Mouse (Mus musculus) midbrain, embryonic 11.5 days (tissue): ENCODE data around the gene Bach2. TPM values are rescaled to one million over a fixed set of nuclear protein-coding genes. Genes with fewer than 3 reads are reported as not detected.

Experiments
- ATAC-seq: fragments of 200-750 bp; cut with Nextera tagmentation; 2 replicates; pipeline ENCODE4 v1.8.0; 2017; ENCODE audit warnings: moderate TSS enrichment, moderate library complexity; ENCODE audit not compliant: low FRiP score
- DNase-seq: peaks from one replicate; pipeline ENCODE4 v3.0.0; 2015; ENCODE audit warnings: low spot score; ENCODE audit errors: missing footprints
- H3K27ac ChIP-seq: fragments of 300-500 bp; sonication (generic); 2 replicates; pipeline ENCODE4 v1.5.1; 2014; ENCODE audit warnings: low read depth, low read length
- H3K27me3 ChIP-seq: fragments of 300-500 bp; sonication (generic); 2 replicates; pipeline ENCODE4 v1.6.1; 2014; ENCODE audit warnings: mild to moderate bottlenecking, low read length, moderate library complexity, mixed read lengths; ENCODE audit not compliant: control insufficient read depth, insufficient read depth
- H3K36me3 ChIP-seq: fragments of 300-500 bp; sonication (generic); 2 replicates; pipeline ENCODE4 v1.6.1; 2014; ENCODE audit warnings: mild to moderate bottlenecking, low read length, moderate library complexity, mixed read lengths; ENCODE audit not compliant: control insufficient read depth, insufficient read depth
- H3K4me1 ChIP-seq: fragments of 300-500 bp; sonication (generic); 2 replicates; pipeline ENCODE4 v1.6.1; 2014; ENCODE audit warnings: low read length; ENCODE audit not compliant: control insufficient read depth, insufficient read depth
- H3K4me2 ChIP-seq: fragments of 300-500 bp; sonication (generic); 2 replicates; pipeline ENCODE4 v1.6.1; 2014; ENCODE audit warnings: mild to moderate bottlenecking, moderate library complexity
- H3K4me3 ChIP-seq: fragments of 300-500 bp; sonication (generic); 2 replicates; pipeline ENCODE4 v1.5.1; 2014; ENCODE audit warnings: low read depth, low read length
- H3K9ac ChIP-seq: fragments of 300-500 bp; sonication (generic); 2 replicates; pipeline ENCODE4 v1.6.1; 2014; ENCODE audit warnings: low read length
- H3K9me3 ChIP-seq: fragments of 300-500 bp; sonication (generic); 2 replicates; pipeline ENCODE4 v1.6.1; 2016; ENCODE audit warnings: low read length; ENCODE audit not compliant: control insufficient read depth
- WGBS: fragments of 180-500 bp; shearing (Covaris S2); extraction: QIAGEN DNeasy Blood & Tissue Kit; methylation state at CpG from one replicate; pipeline ENCODE4 v1.1.7; 2014; 5-methylcytosine and 5-hydroxymethylcytosine counted together
- polyA plus RNA-seq: library from polyadenylated mRNA; unstranded; fragments of >200 nt; fragmentation: Nextera tagmentation; extraction: Ambion mirVana; gene quantifications from 2 replicates; pipeline ENCODE4 v1.2.1, GENCODE M21; 2014

The Bach2 gene
- polyA plus RNA-seq, 1 experiment from 2014 or later = 13.2 TPM

DNA sequence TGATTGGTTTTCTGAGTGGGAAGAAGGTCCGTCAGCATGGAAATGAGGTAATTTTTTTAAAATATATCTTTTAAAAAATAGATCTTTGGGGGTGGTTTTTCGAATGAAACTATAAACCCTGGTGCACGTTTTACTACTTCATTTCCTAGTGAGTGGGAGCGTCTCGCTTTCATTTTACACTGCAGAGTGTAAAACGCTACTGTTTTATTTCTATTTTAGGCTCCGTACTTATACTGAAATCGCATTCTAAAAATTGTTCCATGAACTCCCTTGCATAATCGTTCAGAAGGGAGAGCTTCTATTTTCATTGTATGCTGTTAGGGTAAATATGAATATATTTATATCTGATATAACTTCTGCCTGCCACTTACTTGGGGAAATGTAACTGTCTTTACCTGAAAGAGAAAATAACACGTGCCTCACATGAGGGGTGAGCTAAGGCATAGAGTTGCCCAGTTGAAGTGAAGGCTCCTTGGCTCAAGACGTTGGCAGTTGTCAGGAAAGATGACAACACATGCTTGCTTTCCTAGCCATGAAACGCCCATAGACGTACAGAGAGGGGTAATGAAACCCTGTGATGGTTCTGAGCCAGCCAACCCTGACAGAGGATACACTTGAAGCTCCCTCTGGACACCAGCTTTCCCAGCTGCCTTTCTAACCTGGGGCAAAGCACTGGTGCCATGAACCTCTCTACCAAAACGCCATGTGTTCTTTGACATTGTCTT is 306.4 kb downstream of the Bach2 start:
- DNase-seq (no peak), ATAC-seq (no peak)
- H3K27ac ChIP-seq = no peak overlapping the region
- no peaks in the 10 kb centered on the region for H3K9me3 ChIP-seq
- H3K36me3 ChIP-seq = no peaks in the 10 kb centered on the region
- H3K4me1 ChIP-seq = no peaks in the 10 kb centered on the region
- no peaks in the 10 kb centered on the region for H3K27me3 ChIP-seq
- no peak overlapping the region for H3K9ac ChIP-seq
- no peak overlapping the region for H3K4me2 ChIP-seq
- WGBS = 93% methylated on average over 14 of the region's 14 CpGs
- no peak overlapping the region for H3K4me3 ChIP-seq

DNA sequence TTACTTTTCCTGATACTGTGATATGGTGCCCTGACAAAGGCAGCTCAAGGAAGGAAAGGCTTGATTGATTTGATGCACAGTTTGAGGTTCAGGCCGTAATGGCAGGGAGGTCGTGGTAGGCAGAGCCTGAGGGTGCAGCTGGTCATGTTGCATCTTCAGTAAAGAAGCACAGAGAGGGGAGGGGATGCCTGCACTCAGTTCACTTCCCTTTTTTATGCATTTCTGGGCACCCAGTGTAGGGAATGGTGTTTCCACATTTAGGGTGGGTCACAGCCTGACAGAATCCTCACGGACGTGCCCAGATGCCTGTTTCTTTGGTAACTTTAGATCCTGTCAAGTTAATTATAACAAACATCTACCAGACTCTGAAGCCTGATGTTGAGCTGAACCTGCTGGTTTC is 306.9 kb downstream of the Bach2 start:
- Histone ChIP-seq H3K9me3 (no peaks in the 10 kb centered on the region), H3K27me3 (no peaks in the 10 kb centered on the region), H3K36me3 (no peaks in the 10 kb centered on the region), H3K4me3 (no peak overlapping the region), H3K4me2 (no peak overlapping the region), H3K4me1 (no peaks in the 10 kb centered on the region), H3K9ac (no peak overlapping the region), H3K27ac (no peak overlapping the region)
- WGBS = 81% methylated on average over 4 of the region's 4 CpGs
- DNase-seq (no peak), ATAC-seq (no peak)

DNA sequence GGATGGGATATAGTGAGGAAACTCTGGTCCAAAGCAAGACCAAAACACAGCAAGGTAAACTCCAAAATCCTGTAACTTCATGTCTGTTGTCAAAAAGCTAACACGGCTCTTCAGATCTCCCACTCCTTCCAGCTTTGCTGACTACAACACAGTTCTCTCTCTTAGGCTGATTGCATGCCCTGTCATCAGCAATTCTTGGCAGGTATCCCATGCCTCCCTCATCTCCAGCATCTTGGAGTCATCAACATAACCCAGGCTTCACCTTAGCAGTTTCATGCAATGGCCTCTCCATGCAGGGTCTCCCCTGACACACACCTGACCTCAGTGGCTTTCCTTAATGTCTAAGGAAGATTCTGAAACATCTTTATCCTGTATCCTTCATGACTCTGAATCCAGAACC is 310.5 kb downstream of the Bach2 start:
- Histone ChIP-seq H3K27ac (no peak overlapping the region), H3K4me2 (no peak overlapping the region), H3K4me1 (no peaks in the 10 kb centered on the region), H3K36me3 (no peaks in the 10 kb centered on the region), H3K9ac (no peak overlapping the region), H3K27me3 (no peaks in the 10 kb centered on the region), H3K9me3 (no peaks in the 10 kb centered on the region), H3K4me3 (no peak overlapping the region)
- WGBS = 82% methylated on average over 1 of the region's 1 CpGs
- no peak for ATAC-seq
- no peak for DNase-seq

DNA sequence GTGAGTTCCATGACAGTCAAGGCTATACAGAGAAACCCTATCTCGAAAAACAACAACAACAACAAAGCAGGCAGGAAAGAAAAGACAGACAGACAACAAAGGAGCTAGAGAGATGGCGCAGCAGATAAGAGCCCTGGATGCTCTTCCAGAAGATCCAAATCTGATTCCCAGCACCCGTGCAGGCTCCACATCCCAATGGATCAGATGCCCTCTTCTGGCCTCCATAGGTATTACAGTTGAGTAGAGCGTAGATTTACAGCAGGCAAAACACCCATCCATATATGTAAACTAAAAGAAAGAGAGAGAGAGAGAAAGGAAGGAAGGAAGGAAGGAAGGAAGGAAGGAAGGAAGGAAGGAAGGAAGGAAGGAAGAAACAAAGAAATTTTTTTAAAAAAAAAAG is 312.7 kb downstream of the Bach2 start:
- H3K27me3 ChIP-seq = no peaks in the 10 kb centered on the region
- no peaks in the 10 kb centered on the region for H3K9me3 ChIP-seq
- no peak overlapping the region for H3K27ac ChIP-seq
- H3K4me3 ChIP-seq = no peak overlapping the region
- H3K9ac ChIP-seq = no peak overlapping the region
- WGBS = 41% methylated on average over 4 of the region's 4 CpGs
- H3K4me1 ChIP-seq = no peaks in the 10 kb centered on the region
- DNase-seq = no peak
- H3K4me2 ChIP-seq = no peak overlapping the region
- ATAC-seq = no peak
- H3K36me3 ChIP-seq = no peaks in the 10 kb centered on the region

DNA sequence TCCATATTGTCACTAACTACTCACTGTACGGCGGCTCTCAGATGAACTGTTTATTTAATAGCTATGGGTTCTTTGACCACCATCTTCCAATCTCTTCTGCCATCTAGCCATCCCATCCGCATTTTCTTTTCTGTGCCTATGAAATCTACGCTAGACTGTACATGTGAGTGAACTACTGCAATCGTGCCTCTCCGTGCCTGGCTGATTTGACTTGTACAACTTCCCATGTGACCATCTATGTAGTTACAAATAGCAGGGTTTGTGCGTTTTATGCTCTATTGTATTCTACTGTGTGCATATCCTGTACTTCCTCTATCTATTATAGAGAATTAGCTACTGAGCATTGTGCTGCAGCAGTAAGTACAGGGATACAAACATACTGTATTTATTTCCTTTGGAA is 316.9 kb downstream of the Bach2 start:
- H3K9ac ChIP-seq = no peak overlapping the region
- 91% methylated on average over 7 of the region's 7 CpGs for WGBS
- H3K4me3 ChIP-seq = no peak overlapping the region
- H3K27me3 ChIP-seq = no peaks in the 10 kb centered on the region
- DNase-seq (no peak), ATAC-seq (no peak)
- no peaks in the 10 kb centered on the region for H3K36me3 ChIP-seq
- peaks cover 4% of the 10 kb centered on the region for H3K4me1 ChIP-seq
- no peak overlapping the region for H3K27ac ChIP-seq
- no peak overlapping the region for H3K4me2 ChIP-seq
- no peaks in the 10 kb centered on the region for H3K9me3 ChIP-seq

DNA sequence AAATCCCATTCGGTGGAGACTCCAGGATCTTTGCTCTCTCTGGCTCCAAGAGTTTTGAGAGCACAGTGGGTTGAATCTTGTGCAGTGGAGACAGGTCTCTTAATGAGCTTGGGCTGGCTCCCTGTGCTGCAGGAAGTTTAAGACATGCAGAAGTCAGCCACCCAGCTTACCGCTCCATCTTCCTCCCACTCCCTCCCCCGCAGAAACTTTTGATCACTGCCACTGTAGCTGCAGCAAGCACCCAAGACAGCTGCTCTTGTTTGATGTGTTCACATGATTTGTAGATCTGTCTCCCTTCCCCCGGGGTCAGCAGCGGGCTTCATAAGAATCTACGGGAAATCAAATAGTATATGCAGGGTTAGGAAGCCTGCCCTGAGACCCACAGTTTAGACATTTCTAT is 321.6 kb downstream of the Bach2 start:
- no peak for ATAC-seq
- 62% methylated on average over 6 of the region's 6 CpGs for WGBS

DNA sequence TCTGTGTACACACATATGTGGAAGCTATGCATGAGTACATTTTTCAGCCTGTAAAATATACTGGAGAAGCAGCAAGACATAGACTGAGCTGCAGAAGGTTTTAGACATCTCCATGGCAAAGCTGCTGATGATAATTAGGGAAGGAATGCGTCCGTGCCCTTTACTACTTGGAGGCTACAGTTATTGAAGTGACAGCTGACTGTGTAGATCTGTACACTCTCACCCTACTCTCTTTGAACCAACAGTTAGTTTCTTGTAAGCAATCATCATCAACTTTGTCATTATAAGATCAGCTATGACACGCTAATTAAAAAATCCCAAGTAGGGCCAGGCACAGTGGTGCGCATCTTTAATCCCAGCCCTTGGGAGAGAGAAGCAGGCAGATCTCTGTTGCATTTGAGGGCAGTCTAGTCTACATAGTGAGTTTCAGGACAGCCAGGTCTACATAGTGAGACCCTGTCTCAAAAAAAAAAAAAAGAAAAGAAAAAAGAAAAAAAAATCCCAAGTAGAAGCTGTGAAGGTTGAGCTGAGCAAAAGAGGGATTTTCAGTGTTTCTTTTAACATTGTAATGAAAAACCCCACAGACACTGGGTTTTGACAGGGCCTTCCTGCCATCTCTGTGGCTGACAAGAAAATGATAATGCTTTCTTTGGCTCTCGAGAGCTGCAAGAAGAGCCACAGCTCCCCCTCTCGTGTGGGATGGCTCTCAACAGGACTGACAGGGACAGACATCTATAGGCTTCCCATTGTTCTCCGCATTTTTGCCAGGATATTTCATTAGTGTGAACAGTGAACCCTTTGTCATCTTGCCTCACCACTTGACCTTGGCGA is 322.3 kb downstream of the Bach2 start:
- WGBS = 50% methylated on average over 8 of the region's 8 CpGs
- H3K27ac ChIP-seq = peak overlapping the region; percentile 58; the same call in 1 of the 2 replicates
- no peaks in the 10 kb centered on the region for H3K9me3 ChIP-seq
- DNase-seq (peak; percentile 89), ATAC-seq (peak; percentile 65)
- H3K4me2 ChIP-seq = no peak overlapping the region
- peaks cover 9% of the 10 kb centered on the region; the same call in 1 of the 2 replicates for H3K36me3 ChIP-seq
- H3K27me3 ChIP-seq = no peaks in the 10 kb centered on the region
- no peak overlapping the region for H3K9ac ChIP-seq
- peaks cover 18% of the 10 kb centered on the region for H3K4me1 ChIP-seq
- no peak overlapping the region for H3K4me3 ChIP-seq

More for the DNA sequence above, 321.6 kb downstream of the Bach2 start:
- H3K36me3 ChIP-seq = peaks cover 9% of the 10 kb centered on the region; the same call in 1 of the 2 replicates
- no peak for DNase-seq
- H3K27me3 ChIP-seq = no peaks in the 10 kb centered on the region
- H3K9me3 ChIP-seq = no peaks in the 10 kb centered on the region
- H3K4me2 ChIP-seq = no peak overlapping the region
- H3K9ac ChIP-seq = no peak overlapping the region
- H3K27ac ChIP-seq = no peak overlapping the region
- no peak overlapping the region for H3K4me3 ChIP-seq
- H3K4me1 ChIP-seq = peaks cover 18% of the 10 kb centered on the region

DNA sequence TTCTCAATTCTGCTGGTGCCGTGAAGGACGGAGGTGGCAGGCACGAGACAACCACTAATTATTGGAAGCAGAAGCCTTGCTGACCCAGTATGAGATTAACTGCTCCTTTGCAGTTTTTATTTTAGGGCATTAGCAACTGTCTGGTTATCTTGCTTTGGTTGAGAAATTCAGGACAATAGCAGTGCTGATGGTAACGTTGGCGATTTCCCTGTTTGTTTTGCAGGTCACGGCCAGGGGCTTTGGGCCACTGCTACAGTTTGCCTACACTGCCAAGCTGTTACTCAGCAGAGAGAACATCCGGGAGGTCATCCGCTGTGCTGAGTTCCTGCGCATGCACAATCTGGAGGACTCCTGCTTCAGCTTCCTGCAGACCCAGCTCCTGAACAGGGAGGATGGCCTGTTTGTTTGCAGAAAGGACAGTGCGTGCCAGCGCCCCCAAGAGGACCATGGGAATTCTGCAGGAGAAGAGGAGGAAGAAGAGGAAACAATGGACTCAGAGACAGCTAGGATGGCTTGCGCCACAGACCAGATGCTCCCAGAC is 323.0 kb downstream of the Bach2 start:
- Histone ChIP-seq H3K4me2 (no peak overlapping the region), H3K4me1 (peaks cover 18% of the 10 kb centered on the region), H3K9me3 (no peaks in the 10 kb centered on the region), H3K9ac (no peak overlapping the region), H3K27me3 (no peaks in the 10 kb centered on the region), H3K36me3 (peaks cover 9% of the 10 kb centered on the region; the same call in 1 of the 2 replicates), H3K27ac (peak overlapping the region; percentile 58), H3K4me3 (no peak overlapping the region)
- WGBS = 50% methylated on average over 12 of the region's 12 CpGs
- DNase-seq = peak; percentile 92
- peak; percentile 64 for ATAC-seq
